Mouse (Mus musculus) bone marrow, adult 2 months (tissue): ENCODE results near the gene Nubp1. TPM values are rescaled to one million over a fixed set of nuclear protein-coding genes. Genes with fewer than 3 reads are reported as not detected.
A peak's percentile ranks its signal among the peaks of the same experiment; 100 is the strongest.

ENCODE experiments used
- H3K27ac ChIP-seq: fragments of 200-500 bp; 2 replicates; pipeline ENCODE4 v1.5.1; 2012; ENCODE audit warnings: low read depth, mild to moderate bottlenecking, control low read depth, inconsistent platforms, low read length; ENCODE audit not compliant: control insufficient read depth, poor library complexity, insufficient read depth
- H3K4me1 ChIP-seq: fragments of 200-500 bp; 2 replicates; pipeline ENCODE4 v1.6.1; 2011; ENCODE audit warnings: low read length; ENCODE audit not compliant: control insufficient read depth, insufficient read depth
- H3K4me3 ChIP-seq: fragments of 200-500 bp; replicated peaks from 2 replicates; pipeline ENCODE3; 2011; ENCODE audit warnings: mild to moderate bottlenecking, low read depth, low read length, control low read depth; ENCODE audit not compliant: control insufficient read depth
- CTCF ChIP-seq: fragments of 200-500 bp; IDR thresholded peaks from 2 replicates; pipeline ENCODE4 v1.5.1; 2011; ENCODE audit warnings: low read length, control low read depth; ENCODE audit not compliant: control insufficient read depth, insufficient read depth
- POLR2A ChIP-seq: fragments of 200-500 bp; IDR thresholded peaks from 2 replicates; pipeline ENCODE4 v1.6.1; 2011; ENCODE audit warnings: low read depth, mild to moderate bottlenecking, control low read depth, low read length, borderline replicate concordance; ENCODE audit not compliant: control insufficient read depth
- WGBS: fragments of 180-500 bp; shearing (Covaris S2); methylation state at CpG from one replicate; pipeline ENCODE4 v1.1.7; 2018; 5-methylcytosine and 5-hydroxymethylcytosine counted together
- polyA plus RNA-seq: library from polyadenylated mRNA; stranded (reverse); fragments of >200 nt; gene quantifications from 2 replicates; pipeline ENCODE4 v1.2.4, GENCODE M21; 2011; ENCODE audit warnings: low replicate concordance; ENCODE audit not compliant: missing spikeins, insufficient read depth, insufficient read length

Gene Nubp1
- polyA plus RNA-seq, 1 experiment, result 21.4 TPM

GRCm38 (mm10) chr16:10374254-10375011, 37.3 kb upstream of the Nubp1 start:
- H3K4me1 ChIP-seq, result no peaks in the 10 kb centered on the region
- no peak overlapping the region for H3K4me3 ChIP-seq
- TF ChIP-seq POLR2A, result no peak
- TF ChIP-seq CTCF, result no peak
- 55% methylated on average over 13 of the region's 13 CpGs for WGBS
- no peak overlapping the region for H3K27ac ChIP-seq

GRCm38 (mm10) chr16:10377286-10377685, 34.5 kb upstream of the Nubp1 start:
- WGBS, result 57% methylated on average over 1 of the region's 1 CpGs
- no peak overlapping the region for H3K4me3 ChIP-seq
- H3K27ac ChIP-seq, result no peak overlapping the region
- TF ChIP-seq CTCF (no peak), POLR2A (no peak)
- H3K4me1 ChIP-seq, result no peaks in the 10 kb centered on the region

DNA sequence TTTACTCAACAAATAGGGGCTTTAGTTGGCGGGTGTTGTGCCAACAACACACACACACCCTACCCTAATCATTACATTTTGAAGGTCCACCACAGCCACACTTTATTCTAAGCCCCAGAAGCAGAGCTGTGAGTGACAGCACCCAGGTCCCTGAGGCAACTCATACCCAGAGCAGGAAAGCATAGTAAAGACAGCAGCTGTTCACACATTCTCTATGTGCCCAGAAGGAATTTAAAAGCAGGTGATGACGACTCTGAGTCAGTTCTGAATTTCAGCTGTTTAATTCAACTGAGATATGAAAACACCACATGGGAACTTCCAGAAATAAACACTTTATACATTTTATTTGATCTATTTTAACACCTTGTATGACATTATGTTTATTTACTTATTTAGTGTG, 32.2 kb upstream of the Nubp1 start:
- H3K4me1 ChIP-seq, result no peaks in the 10 kb centered on the region
- no peak for TF ChIP-seq POLR2A
- TF ChIP-seq CTCF, result no peak
- no peak overlapping the region for H3K4me3 ChIP-seq
- no peak overlapping the region for H3K27ac ChIP-seq
- WGBS, result 68% methylated on average over 2 of the region's 2 CpGs

GRCm38 (mm10) chr16:10384060-10384497, 27.7 kb upstream of the Nubp1 start:
- Histone ChIP-seq H3K4me1 (no peaks in the 10 kb centered on the region), H3K4me3 (peak overlapping the region; percentile 46), H3K27ac (peak overlapping the region; percentile 39)
- WGBS, result 13% methylated on average over 8 of the region's 8 CpGs
- no peak for TF ChIP-seq CTCF
- TF ChIP-seq POLR2A, result no peak

- H3K4me3 ChIP-seq, result no peak overlapping the region
These were observed 27.2 kb upstream of the Nubp1 start for GRCm38 (mm10) chr16:10384544-10384943.

GRCm38 (mm10) chr16:10385261-10385660, 26.5 kb upstream of the Nubp1 start:
- Histone ChIP-seq H3K27ac (no peak overlapping the region), H3K4me3 (no peak overlapping the region), H3K4me1 (no peaks in the 10 kb centered on the region)
- TF ChIP-seq POLR2A (no peak), CTCF (no peak)
- WGBS, result 81% methylated on average over 12 of the region's 12 CpGs

More at GRCm38 (mm10) chr16:10384544-10384943, 27.2 kb upstream of the Nubp1 start:
- no peak overlapping the region for H3K27ac ChIP-seq
- TF ChIP-seq POLR2A (no peak), CTCF (no peak)
- no peaks in the 10 kb centered on the region for H3K4me1 ChIP-seq
- 43% methylated on average over 3 of the region's 3 CpGs for WGBS

DNA sequence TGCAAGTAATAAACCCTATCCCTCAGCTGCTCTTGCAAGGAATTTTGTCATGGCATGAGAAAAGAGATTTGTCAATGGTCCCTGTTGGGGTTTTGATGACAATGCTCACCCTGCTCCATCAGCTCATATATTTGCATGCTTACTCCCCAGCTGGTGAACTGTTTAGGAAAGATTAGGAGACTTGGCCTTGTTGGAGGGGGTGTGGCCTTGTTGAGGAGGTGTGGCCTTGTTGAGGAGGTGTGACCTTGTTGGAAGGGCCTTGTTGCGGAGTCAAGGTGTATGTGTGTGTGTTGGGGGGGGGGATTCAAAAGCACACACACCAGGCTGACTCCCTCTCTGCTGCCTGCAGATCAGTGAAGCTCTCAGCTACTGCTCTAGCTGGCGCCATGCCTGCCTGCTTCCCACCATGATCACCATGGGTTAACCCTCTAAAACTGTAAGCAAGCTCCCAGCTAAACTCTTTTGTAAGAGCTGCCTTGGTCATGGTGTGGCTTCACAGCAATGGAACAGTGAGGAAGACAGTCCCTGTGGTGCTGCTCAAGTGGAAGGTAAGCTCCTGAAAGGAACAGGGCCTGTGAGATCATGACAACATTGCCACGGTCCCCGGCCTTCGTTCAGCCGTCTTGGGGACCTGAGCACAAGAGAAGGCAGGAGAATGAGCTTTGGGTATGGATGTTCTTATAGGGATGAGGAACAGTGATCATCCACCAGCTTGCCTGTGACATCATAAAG, 22.9 kb upstream of the Nubp1 start:
- WGBS, result 90% methylated on average over 6 of the region's 6 CpGs
- no peak for TF ChIP-seq CTCF
- no peak for TF ChIP-seq POLR2A
- no peak overlapping the region for H3K27ac ChIP-seq
- H3K4me1 ChIP-seq, result no peaks in the 10 kb centered on the region
- no peak overlapping the region for H3K4me3 ChIP-seq

DNA sequence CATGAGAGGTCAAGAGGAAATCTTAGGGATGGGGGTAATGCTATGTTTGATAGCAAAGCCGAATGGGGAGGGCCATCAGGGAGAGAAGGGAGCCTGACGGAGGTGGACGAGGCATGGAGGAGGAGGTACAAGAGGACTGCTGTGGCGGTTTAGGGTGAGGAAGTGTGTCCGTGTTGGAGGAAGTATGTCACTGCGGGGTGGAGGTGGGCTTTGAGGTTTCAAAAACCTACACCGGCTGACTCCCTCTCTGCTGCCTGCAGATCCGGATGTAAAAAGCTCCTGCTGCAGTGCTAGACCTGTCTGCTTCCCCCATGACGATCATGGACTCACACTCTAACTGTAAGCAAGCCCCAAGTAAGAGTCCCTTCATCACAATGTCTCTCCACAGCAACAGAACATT, 19.2 kb upstream of the Nubp1 start:
- WGBS, result 18% methylated on average over 9 of the region's 9 CpGs
- Histone ChIP-seq H3K27ac (no peak overlapping the region), H3K4me3 (no peak overlapping the region), H3K4me1 (no peaks in the 10 kb centered on the region)
- TF ChIP-seq POLR2A (no peak), CTCF (no peak)
